Mouse (Mus musculus) embryo, embryonic 11 days (tissue): ENCODE results near the gene Olfr993.

Source experiments
- DNase-seq: peaks from one replicate; pipeline ENCODE4 v3.0.0-alpha.2; 2015

Olfr993 gene

GRCm38 (mm10) chr2:85414777-85415176, at the start of gene Olfr993:
Olfr993 (minus strand) TSS chr2:85414877.
- DNase-seq = no peak

- no peak for DNase-seq
These were observed 28.9 kb upstream of the Olfr993 start, which contains the start of gene Olfr995 for GRCm38 (mm10) chr2:85443539-85443938. Olfr995 (minus strand) TSS chr2:85443639.

GRCm38 (mm10) chr2:85442546-85442945, 27.9 kb upstream of the Olfr993 start:
- DNase-seq = no peak

GRCm38 (mm10) chr2:85436351-85436750, 21.7 kb upstream of the Olfr993 start, which contains the start of gene Olfr994:
Olfr994 (minus strand) TSS chr2:85436451.
- no peak for DNase-seq

GRCm38 (mm10) chr2:85425893-85426292, 11.2 kb upstream of the Olfr993 start:
- no peak for DNase-seq

GRCm38 (mm10) chr2:85409369-85409768, 5.3 kb downstream of the Olfr993 start, which contains the start of gene Olfr992:
Olfr992 (minus strand) TSS chr2:85409469.
- DNase-seq = no peak
